Mouse (Mus musculus) lung, embryonic 15.5 days (tissue): ENCODE data around the gene Hsdl1. TPM values are rescaled to one million over a fixed set of nuclear protein-coding genes. Genes with fewer than 3 reads are reported as not detected.
A peak's percentile ranks its signal among the peaks of the same experiment; 100 is the strongest.

Source experiments
- ATAC-seq: fragments of 200-750 bp; cut with Nextera tagmentation; 2 replicates; pipeline ENCODE4 v1.8.0; 2017; ENCODE audit warnings: moderate number of reproducible peaks, borderline replicate concordance; ENCODE audit not compliant: low FRiP score, low TSS enrichment; ENCODE audit errors: extremely low read depth
- H3K27ac ChIP-seq: fragments of 300-500 bp; sonication (generic); 2 replicates; pipeline ENCODE4 v1.5.1; 2015; ENCODE audit warnings: moderate library complexity, mild to moderate bottlenecking, inconsistent platforms
- H3K27me3 ChIP-seq: fragments of 300-500 bp; sonication (generic); 2 replicates; pipeline ENCODE4 v1.6.1; 2015; ENCODE audit warnings: inconsistent platforms
- H3K36me3 ChIP-seq: fragments of 300-500 bp; sonication (generic); 2 replicates; pipeline ENCODE4 v1.6.1; 2015; ENCODE audit warnings: inconsistent platforms
- H3K4me1 ChIP-seq: fragments of 300-500 bp; sonication (generic); 2 replicates; pipeline ENCODE4 v1.6.1; 2015; ENCODE audit warnings: inconsistent platforms
- H3K4me2 ChIP-seq: fragments of 300-500 bp; sonication (generic); 2 replicates; pipeline ENCODE4 v1.6.1; 2015; ENCODE audit warnings: inconsistent platforms, mild to moderate bottlenecking, moderate library complexity
- H3K4me3 ChIP-seq: fragments of 300-500 bp; sonication (generic); 2 replicates; pipeline ENCODE4 v1.5.1; 2015; ENCODE audit warnings: mild to moderate bottlenecking, inconsistent platforms
- H3K9ac ChIP-seq: fragments of 300-500 bp; sonication (generic); 2 replicates; pipeline ENCODE4 v1.6.1; 2015; ENCODE audit warnings: inconsistent platforms
- H3K9me3 ChIP-seq: fragments of 300-500 bp; sonication (generic); 2 replicates; pipeline ENCODE4 v1.6.1; 2016; ENCODE audit warnings: inconsistent platforms
- WGBS: fragments of 180-500 bp; shearing (Covaris S2); methylation state at CpG from one replicate; pipeline ENCODE4 v1.1.7; 2015; 5-methylcytosine and 5-hydroxymethylcytosine counted together
- polyA plus RNA-seq: library from polyadenylated mRNA; unstranded; fragments of >200 nt; fragmentation: Nextera tagmentation; extraction: Ambion mirVana; gene quantifications from 2 replicates; pipeline ENCODE4 v1.2.1, GENCODE M21; 2015

The Hsdl1 gene
- polyA plus RNA-seq, 1 experiment from 2014 or later, result 31.6 TPM

DNA sequence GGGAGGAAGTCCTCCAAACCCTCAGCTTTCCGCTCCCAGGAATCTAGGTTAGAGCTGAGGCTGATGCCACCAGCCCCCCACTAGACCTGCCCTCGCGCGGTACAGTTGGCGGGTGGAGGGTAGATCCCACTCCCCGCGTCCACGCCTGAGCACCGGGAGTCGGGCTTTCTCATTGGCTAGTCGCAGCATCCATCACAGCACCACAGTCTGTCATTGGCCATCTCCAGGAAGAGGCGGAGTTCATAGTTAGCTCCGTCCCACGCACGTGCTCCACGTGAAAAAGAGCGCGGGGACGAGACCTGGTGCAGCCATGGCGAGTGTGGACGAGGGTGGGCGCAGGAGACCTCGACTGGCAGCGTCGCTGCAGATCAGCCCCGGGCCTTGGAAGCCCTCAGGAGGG is 37.5 kb upstream of the Hsdl1 start, which contains the start of gene Adad2:
Gene Adad2, plus strand, starts transcription at position 277 of the 400 bp plus-strand sequence.
- H3K4me3 ChIP-seq, result no peak within 1 kb of the TSS
- WGBS, result 79% methylated on average over 26 of the region's 26 CpGs

DNA sequence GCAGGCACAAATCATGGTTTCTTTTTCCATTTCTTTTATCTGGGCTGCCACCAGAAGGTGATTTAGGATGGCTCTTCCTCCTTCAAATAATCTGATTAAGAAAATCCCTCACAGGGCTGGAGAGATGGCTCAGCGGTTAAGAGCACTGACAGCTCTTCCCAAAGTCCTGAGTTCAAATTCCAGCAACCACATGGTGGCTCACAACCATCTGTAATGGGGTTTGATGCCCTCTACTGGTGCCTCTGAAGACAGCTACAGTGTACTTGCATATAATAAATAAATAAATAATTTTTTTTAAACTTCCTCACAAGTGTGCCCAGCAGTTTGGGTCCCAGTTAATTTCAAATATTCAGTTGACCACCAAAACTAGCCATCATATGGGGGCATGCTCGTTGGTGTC is 31.2 kb upstream of the Hsdl1 start:
- Histone ChIP-seq H3K27ac (no peak overlapping the region), H3K4me3 (no peak overlapping the region), H3K27me3 (no peaks in the 10 kb centered on the region), H3K36me3 (peaks cover 9% of the 10 kb centered on the region; the same call in 1 of the 2 replicates), H3K4me2 (no peak overlapping the region), H3K4me1 (peaks cover 9% of the 10 kb centered on the region), H3K9ac (no peak overlapping the region), H3K9me3 (peaks cover 4% of the 10 kb centered on the region; the same call in 1 of the 2 replicates)
- no peak for ATAC-seq
- 71% methylated on average over 2 of the region's 2 CpGs for WGBS

More for the DNA sequence above, 37.5 kb upstream of the Hsdl1 start, which contains the start of gene Adad2:
- no peak within 1 kb of the TSS for H3K9ac ChIP-seq
- no peaks in the 10 kb centered on the region for H3K4me1 ChIP-seq
- no peak within 1 kb of the TSS for H3K27ac ChIP-seq
- H3K27me3 ChIP-seq, result no peaks in the 10 kb centered on the region
- peaks cover 4% of the 10 kb centered on the region; the same call in 1 of the 2 replicates for H3K9me3 ChIP-seq
- no peak; the same call in 1 of the 2 replicates for ATAC-seq
- no peaks in the 10 kb centered on the region for H3K36me3 ChIP-seq
- H3K4me2 ChIP-seq, result no peak within 1 kb of the TSS

DNA sequence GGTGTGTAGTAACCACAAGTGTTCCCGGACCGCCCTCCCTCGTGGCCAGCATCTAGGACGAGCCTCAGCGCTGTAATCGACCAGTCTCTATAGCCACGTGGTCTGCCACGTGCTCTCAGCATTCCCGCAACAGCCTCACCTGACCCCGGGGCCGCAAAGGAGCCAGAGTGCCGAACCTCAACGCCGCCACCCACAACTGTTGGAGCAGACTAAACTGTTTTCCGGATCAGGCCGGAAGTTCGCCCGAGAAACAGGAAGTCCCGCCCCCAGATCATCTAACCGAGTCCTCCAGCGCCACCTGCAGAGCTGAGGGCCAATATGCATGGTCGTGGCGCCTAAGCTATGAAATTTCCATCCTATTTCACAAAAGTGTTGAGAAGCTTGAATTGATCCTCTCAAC is 30.0 kb upstream of the Hsdl1 start, which contains the start of gene Taf1c:
Gene Taf1c, minus strand, starts transcription at position 227 of the 400 bp plus-strand sequence.
- peak within 1 kb of the TSS; percentile 79 for H3K4me3 ChIP-seq
- peaks cover 9% of the 10 kb centered on the region for H3K4me1 ChIP-seq
- peaks cover 20% of the 10 kb centered on the region for H3K36me3 ChIP-seq
- under 1% methylated on average over 23 of the region's 23 CpGs for WGBS
- peak; percentile 73; the same call in 1 of the 2 replicates for ATAC-seq
- H3K9me3 ChIP-seq, result peaks cover 4% of the 10 kb centered on the region; the same call in 1 of the 2 replicates
- no peak within 1 kb of the TSS for H3K27ac ChIP-seq
- H3K9ac ChIP-seq, result peak within 1 kb of the TSS; percentile 83
- no peaks in the 10 kb centered on the region for H3K27me3 ChIP-seq
- peak within 1 kb of the TSS; percentile 81 for H3K4me2 ChIP-seq

DNA sequence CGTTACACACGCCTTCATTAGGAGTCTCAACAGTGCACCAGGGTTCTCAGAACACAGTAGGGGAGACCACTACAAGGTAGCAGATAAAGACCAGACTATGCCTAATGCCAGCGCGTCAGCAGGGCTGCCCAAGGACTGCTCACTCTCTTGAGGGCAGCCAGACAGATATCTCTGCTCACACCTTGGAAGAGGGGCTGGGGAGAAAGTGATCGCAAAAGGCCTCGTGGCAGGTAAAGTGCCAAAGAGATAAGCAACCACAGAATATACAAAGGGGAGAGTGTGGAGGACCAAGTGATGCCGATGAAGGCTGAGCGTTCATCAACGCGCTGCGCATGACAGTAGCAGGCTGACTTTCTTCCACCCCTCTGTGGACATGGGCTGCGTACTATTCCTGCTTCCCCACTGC is 29.4 kb upstream of the Hsdl1 start:
- WGBS, result 23% methylated on average over 12 of the region's 12 CpGs

DNA sequence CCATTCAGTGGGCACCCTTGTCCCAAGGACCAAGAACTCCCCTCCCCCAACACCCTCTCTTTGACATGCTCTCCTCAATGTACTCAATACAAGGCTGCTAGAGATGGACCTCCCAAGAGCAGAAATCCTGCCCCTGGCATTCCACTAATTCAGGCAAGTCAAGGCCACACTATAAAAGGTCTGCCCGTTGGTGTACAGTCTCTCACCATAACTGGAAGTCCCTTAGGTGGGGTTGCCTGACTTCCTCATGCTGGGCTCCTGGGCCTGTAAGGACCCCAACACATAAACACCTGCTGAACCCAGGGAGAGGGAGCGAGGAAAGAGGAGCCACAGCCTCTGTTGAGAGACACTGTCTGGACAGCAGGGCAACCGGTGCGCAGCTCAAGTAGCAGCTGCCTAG is 28.8 kb upstream of the Hsdl1 start:
- Histone ChIP-seq H3K4me3 (peak overlapping the region; percentile 79), H3K9me3 (no peaks in the 10 kb centered on the region), H3K36me3 (peaks cover 28% of the 10 kb centered on the region), H3K9ac (0 out of 2 replicates have a peak overlapping the region, but pooled peaks have one; percentile 83), H3K4me2 (peak overlapping the region; percentile 81), H3K4me1 (peaks cover 9% of the 10 kb centered on the region), H3K27ac (no peak overlapping the region), H3K27me3 (no peaks in the 10 kb centered on the region)
- no peak for ATAC-seq
- WGBS, result 90% methylated on average over 4 of the region's 4 CpGs

More for the DNA sequence above, 29.4 kb upstream of the Hsdl1 start:
- ATAC-seq, result no peak
- Histone ChIP-seq H3K9me3 (peaks cover 4% of the 10 kb centered on the region; the same call in 1 of the 2 replicates), H3K27ac (no peak overlapping the region), H3K4me1 (peaks cover 9% of the 10 kb centered on the region), H3K27me3 (no peaks in the 10 kb centered on the region), H3K36me3 (peaks cover 21% of the 10 kb centered on the region), H3K9ac (peak overlapping the region; percentile 83), H3K4me2 (peak overlapping the region; percentile 81), H3K4me3 (peak overlapping the region; percentile 79)

DNA sequence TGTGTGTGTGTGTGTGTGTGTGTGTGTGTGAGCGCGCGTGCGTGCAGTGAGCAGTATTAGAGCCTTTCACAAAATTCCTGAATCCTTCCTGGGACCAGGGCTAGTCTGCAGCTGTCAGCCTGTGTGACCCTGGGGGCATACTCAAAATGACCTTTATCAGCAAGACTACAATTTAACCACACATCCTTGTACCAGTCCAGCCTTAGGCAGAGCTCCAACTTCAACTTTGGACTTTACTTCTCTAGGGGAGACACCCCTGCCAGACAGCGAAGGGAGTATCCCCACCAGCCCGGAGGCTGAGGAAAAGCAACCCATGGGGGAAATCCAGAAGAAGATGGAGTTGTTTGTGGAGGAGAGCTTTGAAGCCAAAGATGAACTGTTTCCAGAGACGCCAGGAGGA is 16.5 kb upstream of the Hsdl1 start:
- Histone ChIP-seq H3K4me3 (no peak overlapping the region), H3K27ac (no peak overlapping the region), H3K4me2 (no peak overlapping the region), H3K27me3 (no peaks in the 10 kb centered on the region), H3K36me3 (no peaks in the 10 kb centered on the region), H3K9me3 (no peaks in the 10 kb centered on the region), H3K4me1 (no peaks in the 10 kb centered on the region), H3K9ac (no peak overlapping the region)
- 94% methylated on average over 7 of the region's 7 CpGs for WGBS
- ATAC-seq, result no peak

DNA sequence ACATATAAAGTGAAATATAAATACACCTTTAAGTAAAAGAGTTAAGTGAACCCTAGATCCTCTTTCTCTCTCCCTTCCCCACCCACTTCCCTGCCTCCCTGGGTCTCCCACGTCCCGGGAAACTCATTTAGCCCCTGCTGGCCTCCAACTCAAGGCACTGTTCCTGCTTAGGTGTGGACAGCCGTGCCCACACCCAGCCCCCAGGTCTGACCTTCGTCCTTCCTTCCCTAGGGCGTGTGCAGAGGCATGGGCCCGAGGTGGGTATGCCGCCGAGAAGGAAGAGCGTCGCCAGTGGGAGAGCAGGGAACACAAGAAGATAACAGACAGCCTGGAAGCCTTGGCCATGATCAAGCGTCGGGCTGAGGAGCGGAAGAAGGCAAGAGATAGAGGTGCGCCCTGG is 15.4 kb upstream of the Hsdl1 start:
- Histone ChIP-seq H3K9ac (no peak overlapping the region), H3K36me3 (no peaks in the 10 kb centered on the region), H3K9me3 (no peaks in the 10 kb centered on the region), H3K4me1 (no peaks in the 10 kb centered on the region), H3K4me2 (no peak overlapping the region), H3K4me3 (no peak overlapping the region), H3K27me3 (no peaks in the 10 kb centered on the region), H3K27ac (no peak overlapping the region)
- WGBS, result 68% methylated on average over 14 of the region's 14 CpGs
- ATAC-seq, result no peak

DNA sequence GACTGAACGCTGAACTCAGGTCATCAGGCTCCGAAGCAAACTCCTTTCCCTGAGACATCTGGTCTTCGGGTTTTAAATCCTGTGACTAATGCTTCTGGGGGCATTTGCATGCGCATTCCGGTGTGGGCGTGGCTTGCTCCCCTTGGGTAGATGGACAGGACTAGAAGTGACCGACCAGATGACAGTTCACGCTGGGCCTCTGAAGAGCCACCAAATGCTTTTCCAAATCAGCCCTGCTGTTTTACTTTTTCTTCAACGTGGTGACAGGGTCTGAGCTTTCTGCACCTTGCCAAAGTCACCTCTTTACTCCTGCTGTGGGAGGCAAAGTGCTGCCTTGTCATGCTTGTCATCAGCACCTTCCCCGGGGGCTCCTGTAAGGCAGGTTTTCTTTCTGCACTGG is 13.9 kb upstream of the Hsdl1 start:
- Histone ChIP-seq H3K9ac (no peak overlapping the region), H3K4me2 (no peak overlapping the region), H3K9me3 (no peaks in the 10 kb centered on the region), H3K4me1 (no peaks in the 10 kb centered on the region), H3K27me3 (no peaks in the 10 kb centered on the region), H3K4me3 (no peak overlapping the region), H3K27ac (no peak overlapping the region), H3K36me3 (no peaks in the 10 kb centered on the region)
- WGBS, result 16% methylated on average over 10 of the region's 10 CpGs
- ATAC-seq, result no peak

DNA sequence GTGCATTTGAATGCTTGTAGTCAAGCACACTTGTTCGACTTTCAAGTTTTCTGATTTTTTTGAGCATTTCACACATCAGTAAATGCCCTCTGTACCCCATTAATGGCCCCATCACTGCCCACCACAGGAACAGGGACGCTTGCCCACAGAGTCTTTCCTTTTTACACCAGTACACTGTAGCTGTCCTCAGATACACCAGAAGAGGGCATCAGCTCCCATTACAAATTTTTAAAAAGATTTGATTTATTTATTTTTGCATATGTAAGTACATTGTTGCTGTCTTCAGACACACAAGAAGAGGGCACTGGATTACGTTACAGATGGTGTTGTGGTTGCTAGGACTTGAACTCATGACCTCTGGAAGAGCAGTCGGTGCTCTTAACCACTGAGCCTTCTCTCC is 13.3 kb upstream of the Hsdl1 start:
- H3K9me3 ChIP-seq, result no peaks in the 10 kb centered on the region
- no peak overlapping the region for H3K9ac ChIP-seq
- no peak overlapping the region for H3K27ac ChIP-seq
- WGBS, result 56% methylated on average over 4 of the region's 4 CpGs
- H3K36me3 ChIP-seq, result no peaks in the 10 kb centered on the region
- H3K27me3 ChIP-seq, result no peaks in the 10 kb centered on the region
- no peaks in the 10 kb centered on the region for H3K4me1 ChIP-seq
- no peak overlapping the region for H3K4me2 ChIP-seq
- H3K4me3 ChIP-seq, result no peak overlapping the region
- ATAC-seq, result no peak

DNA sequence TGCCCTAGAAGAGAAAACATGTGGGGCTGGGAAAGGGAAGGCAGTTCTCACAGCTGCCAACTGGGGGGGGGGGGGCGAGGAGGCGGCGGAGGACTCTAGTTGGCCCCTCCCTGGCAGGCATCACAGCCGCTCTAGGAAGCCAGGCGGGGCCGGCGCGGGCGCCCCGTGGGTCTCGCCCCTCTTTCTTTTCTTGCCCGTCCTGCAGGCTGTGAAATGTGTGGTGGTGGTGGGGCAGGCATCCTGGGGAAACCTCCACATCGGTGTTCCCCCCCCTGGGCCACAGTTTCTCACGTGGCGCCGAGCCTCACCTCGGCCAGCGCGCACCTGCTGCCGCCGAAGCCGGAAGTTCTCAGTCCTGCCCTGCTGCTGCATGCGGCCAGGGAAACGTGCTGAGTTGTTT is 10.9 kb upstream of the Hsdl1 start:
- Histone ChIP-seq H3K9me3 (no peaks in the 10 kb centered on the region), H3K4me3 (peak overlapping the region; percentile 30), H3K4me1 (no peaks in the 10 kb centered on the region), H3K36me3 (no peaks in the 10 kb centered on the region), H3K27me3 (no peaks in the 10 kb centered on the region), H3K4me2 (peak overlapping the region; percentile 58), H3K9ac (peak overlapping the region; percentile 19), H3K27ac (no peak overlapping the region)
- 23% methylated on average over 17 of the region's 24 CpGs for WGBS
- peak; percentile 46; the same call in 1 of the 2 replicates for ATAC-seq

DNA sequence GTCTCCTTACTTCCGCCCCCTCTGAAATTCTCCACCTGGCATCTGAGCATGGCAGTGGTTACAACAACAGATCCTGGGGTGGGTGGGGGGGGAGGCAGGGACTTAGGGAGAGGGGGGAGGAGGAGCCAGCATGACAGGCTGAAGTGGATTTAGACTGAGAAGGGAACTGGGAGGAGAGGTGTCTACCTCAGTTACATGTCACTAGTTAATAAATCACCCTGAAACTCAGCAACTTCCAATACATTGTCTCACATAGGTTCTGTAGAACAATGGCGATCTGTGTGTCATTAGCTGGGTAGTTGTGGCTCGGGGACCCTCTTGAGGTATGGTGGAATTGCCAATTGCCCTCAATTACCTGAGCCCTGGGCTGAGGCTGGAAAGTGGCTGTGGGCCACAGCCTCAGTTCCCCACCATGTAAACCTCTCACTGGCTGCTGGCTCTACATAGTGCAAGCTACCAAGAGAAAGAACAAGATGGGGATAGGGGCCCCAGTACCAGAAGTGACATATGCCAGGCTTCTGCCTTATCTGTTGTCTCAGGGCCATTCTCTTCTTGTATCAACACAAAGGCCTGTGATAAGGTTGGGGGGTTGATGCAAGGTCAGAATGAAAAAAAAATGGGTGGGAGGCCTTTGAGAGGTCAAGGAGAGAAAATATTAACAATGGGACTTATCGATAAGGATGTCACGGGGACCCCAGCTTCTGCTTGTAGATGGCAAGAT is 5.6 kb upstream of the Hsdl1 start:
- Histone ChIP-seq H3K9ac (no peak overlapping the region), H3K4me1 (no peaks in the 10 kb centered on the region), H3K27ac (no peak overlapping the region), H3K36me3 (no peaks in the 10 kb centered on the region), H3K4me2 (no peak overlapping the region), H3K9me3 (no peaks in the 10 kb centered on the region), H3K27me3 (peaks cover 23% of the 10 kb centered on the region), H3K4me3 (no peak overlapping the region)
- no peak for ATAC-seq
- 51% methylated on average over 5 of the region's 5 CpGs for WGBS

DNA sequence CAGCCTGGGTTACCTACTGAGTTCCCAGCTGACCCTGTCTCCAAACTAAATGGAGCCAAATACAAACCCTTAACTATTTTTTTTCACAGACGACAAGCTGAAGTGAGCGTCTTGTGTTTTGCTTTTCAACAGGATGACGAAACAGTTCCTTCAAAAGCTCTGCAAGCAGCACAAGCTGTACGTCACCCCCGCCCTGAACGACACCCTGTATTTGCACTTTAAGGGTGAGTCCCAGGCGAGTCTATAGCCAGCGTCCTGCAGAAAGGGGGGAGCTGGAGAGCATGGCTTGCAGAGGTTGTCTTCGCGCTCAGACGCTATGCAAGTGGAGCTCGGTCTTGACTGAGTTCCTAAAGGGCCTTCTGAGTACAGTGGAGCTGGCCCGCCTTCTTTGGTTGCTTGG is 4.1 kb upstream of the Hsdl1 start:
- Histone ChIP-seq H3K9me3 (no peaks in the 10 kb centered on the region), H3K4me3 (no peak overlapping the region), H3K4me1 (peaks cover 5% of the 10 kb centered on the region; the same call in 1 of the 2 replicates), H3K27me3 (peaks cover 23% of the 10 kb centered on the region), H3K9ac (no peak overlapping the region), H3K36me3 (no peaks in the 10 kb centered on the region), H3K27ac (no peak overlapping the region), H3K4me2 (no peak overlapping the region)
- ATAC-seq, result no peak
- WGBS, result 30% methylated on average over 13 of the region's 13 CpGs
